Comparison of ENCODE assay signal across 46 mouse cellular contexts in the genomic region with DNA sequence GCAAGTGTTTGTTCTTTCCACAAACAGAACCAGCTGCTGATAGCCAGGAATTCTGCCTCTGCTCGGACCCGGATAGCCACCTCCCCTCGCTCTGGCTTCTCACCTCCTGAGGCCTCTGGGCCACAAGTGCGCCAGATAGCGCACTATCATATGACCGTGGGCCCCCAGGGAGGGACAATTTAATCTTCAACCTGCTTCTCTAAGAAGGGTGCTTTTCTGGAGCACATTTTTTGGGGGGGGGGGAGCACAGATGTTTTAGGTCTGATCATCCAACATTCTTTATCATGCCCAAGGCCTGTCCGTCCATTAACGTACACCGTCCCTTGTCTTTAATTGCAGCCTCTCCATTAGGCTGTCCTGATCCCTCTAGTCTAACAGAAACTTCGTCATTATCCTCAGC. TPM values are rescaled to one million over a fixed set of nuclear protein-coding genes. Genes with fewer than 3 reads are reported as not detected.
"Had no signal": no experiment of that assay in that cellular context is flagged by ENCODE, and none has a peak within 500 bp of the region (broad histone marks: within the 10 kb centered on the region; RNA-seq: fewer than 3 reads in every experiment).

No protein-coding gene starts in this region.

- H3K4me2 ChIP-seq: limb, embryonic 12.5 days; limb, embryonic 13.5 days; limb, embryonic 15.5 days; liver, embryonic 13.5 days; liver, embryonic 15.5 days; lung, embryonic 14.5 days; lung, embryonic 15.5 days; midbrain, embryonic 12.5 days; midbrain, embryonic 13.5 days; midbrain, embryonic 15.5 days; neural tube, embryonic 12.5 days had no signal

- H3K9ac ChIP-seq: limb, embryonic 12.5 days; limb, embryonic 13.5 days; limb, embryonic 15.5 days; liver, embryonic 13.5 days; liver, embryonic 14.5 days; liver, embryonic 15.5 days; liver, postnatal 0 days; lung, embryonic 14.5 days; lung, embryonic 15.5 days; midbrain, embryonic 12.5 days; midbrain, embryonic 13.5 days; midbrain, embryonic 15.5 days; neural tube, embryonic 12.5 days had no signal

- H3K27ac ChIP-seq: left cerebral cortex, adult 2 months; limb, embryonic 10.5 days; limb, embryonic 12.5 days; limb, embryonic 13.5 days; limb, embryonic 15.5 days; liver, embryonic 13.5 days; liver, embryonic 14.5 days; liver, embryonic 15.5 days; lung, embryonic 15.5 days; macrophage; midbrain, embryonic 10.5 days; midbrain, embryonic 12.5 days; midbrain, embryonic 13.5 days; midbrain, embryonic 15.5 days; neural tube, embryonic 12.5 days had no signal

- H3K4me3 ChIP-seq: left cerebral cortex, adult 2 months; limb, embryonic 10.5 days; limb, embryonic 12.5 days; limb, embryonic 13.5 days; limb, embryonic 15.5 days; liver, embryonic 13.5 days; liver, embryonic 15.5 days; lung, embryonic 15.5 days; megakaryocyte, embryonic 14.5 days; midbrain, embryonic 10.5 days; midbrain, embryonic 12.5 days; midbrain, embryonic 13.5 days; midbrain, embryonic 15.5 days; myocyte; neural tube, embryonic 12.5 days had no signal

- H3K4me1 ChIP-seq: limb, embryonic 12.5 days; limb, embryonic 13.5 days; limb, embryonic 15.5 days; liver, embryonic 15.5 days; lung, embryonic 15.5 days; megakaryocyte, embryonic 14.5 days; midbrain, embryonic 10.5 days; midbrain, embryonic 12.5 days; midbrain, embryonic 13.5 days; midbrain, embryonic 15.5 days; neural tube, embryonic 12.5 days had no signal

- H3K27me3 ChIP-seq: limb, embryonic 12.5 days; limb, embryonic 13.5 days; limb, embryonic 15.5 days; liver, embryonic 13.5 days; liver, embryonic 15.5 days; midbrain, embryonic 12.5 days; midbrain, embryonic 13.5 days; midbrain, embryonic 15.5 days; neural tube, embryonic 12.5 days had no signal

- DNase-seq: left cerebral cortex, postnatal 4 days; liver; liver, embryonic 13.5 days; liver, postnatal 0 days; lung, adult 18-20 months; lung, adult 2 months; lung, embryonic 14.5 days; lung, postnatal 10 days; lung, postnatal 14 days; lung, postnatal 36 days; lung, postnatal 4 days; midbrain, embryonic 14.5 days had no signal

- H3K9me3 ChIP-seq: limb, embryonic 10.5 days; limb, embryonic 12.5 days; limb, embryonic 13.5 days; limb, embryonic 15.5 days; liver, embryonic 13.5 days; liver, embryonic 15.5 days; lung, embryonic 15.5 days; megakaryocyte, embryonic 14.5 days; midbrain, embryonic 10.5 days; midbrain, embryonic 12.5 days; midbrain, embryonic 13.5 days; midbrain, embryonic 15.5 days; neural tube, embryonic 12.5 days had no signal

- ATAC-seq: liver, postnatal 0 days; lung, postnatal 0 days; midbrain, embryonic 13.5 days; midbrain, embryonic 15.5 days; midbrain, embryonic 16.5 days had no signal

- H3K36me3 ChIP-seq: limb, embryonic 10.5 days; limb, embryonic 12.5 days; limb, embryonic 13.5 days; limb, embryonic 15.5 days; liver, embryonic 13.5 days; liver, embryonic 15.5 days; lung, embryonic 15.5 days; midbrain, embryonic 10.5 days; midbrain, embryonic 12.5 days; midbrain, embryonic 13.5 days; midbrain, embryonic 15.5 days; neural tube, embryonic 12.5 days had no signal

RNA-seq across cellular contexts. Expression of gene Gja8, which starts 49.8 kb away (rescaled TPM):
- total RNA-seq: left cerebral cortex, adult 18-20 months; left cerebral cortex, adult 2 months; left cerebral cortex, adult 8-10 months; left cerebral cortex, postnatal 10 days; left cerebral cortex, postnatal 14 days; left cerebral cortex, postnatal 25 days; left cerebral cortex, postnatal 36 days; left cerebral cortex, postnatal 4 days; liver, adult 2 months; megakaryocyte progenitor cell, adult 5-6 weeks; megakaryocyte, adult 5-6 weeks; megakaryocyte-erythroid progenitor cell, adult 5-6 weeks; monocyte, adult 5-6 weeks had no signal
- polyA plus RNA-seq: limb, embryonic 11.5 days; limb, embryonic 12.5 days; limb, embryonic 14.5 days; limb, embryonic 15.5 days; liver, adult 2 months; liver, embryonic 13.5 days; liver, embryonic 14.5 days; liver, embryonic 15.5 days; liver, embryonic 16.5 days; liver, postnatal 0 days; lung, adult 2 months; lung, embryonic 14.5 days; lung, embryonic 16.5 days; lung, postnatal 0 days; macrophage; midbrain, embryonic 12.5 days; midbrain, embryonic 13.5 days; midbrain, embryonic 14.5 days; neural tube, embryonic 11.5 days had no signal
